Mouse (Mus musculus) lung, adult 2 months (tissue): ENCODE data around the gene Sorbs1. TPM values are rescaled to one million over a fixed set of nuclear protein-coding genes. Genes with fewer than 3 reads are reported as not detected.

Source experiments
- DNase-seq: peaks from one replicate; pipeline ENCODE4 v3.0.0; 2022
- H3K4me1 ChIP-seq: fragments of 200-500 bp; 2 replicates; pipeline ENCODE4 v1.6.1; 2011; ENCODE audit warnings: low read length; ENCODE audit not compliant: control insufficient read depth, insufficient read depth
- H3K4me3 ChIP-seq: fragments of 200-500 bp; replicated peaks from 2 replicates; pipeline ENCODE3; 2011; ENCODE audit warnings: low read depth, mild to moderate bottlenecking, control low read depth, low read length; ENCODE audit errors: extremely low read depth
- CTCF ChIP-seq: fragments of 200-500 bp; IDR thresholded peaks from 2 replicates; pipeline ENCODE4 v1.5.1; 2011; ENCODE audit warnings: mild to moderate bottlenecking, low read length, control low read depth; ENCODE audit not compliant: insufficient read depth
- POLR2A ChIP-seq: fragments of 200-500 bp; IDR thresholded peaks from 2 replicates; pipeline ENCODE4 v1.6.1; 2011; ENCODE audit warnings: low read depth, mild to moderate bottlenecking, control low read depth, low read length, borderline replicate concordance; ENCODE audit errors: extremely low read depth
- WGBS: fragments of 180-500 bp; shearing (Covaris S2); methylation state at CpG from one replicate; pipeline ENCODE4 v1.1.7; 2018; 5-methylcytosine and 5-hydroxymethylcytosine counted together
- polyA plus RNA-seq: library from polyadenylated mRNA; depleted of rRNA; stranded (reverse); fragments of >200 nt; gene quantifications from 2 replicates; pipeline ENCODE4 v1.2.3, GENCODE M21; 2012

The Sorbs1 gene
- polyA plus RNA-seq, 1 experiment, result 43.4 TPM

GRCm38 (mm10) chr19:40402155-40402963 is 111.2 kb downstream of the Sorbs1 start:
- TF ChIP-seq POLR2A (no peak), CTCF (no peak)
- Histone ChIP-seq H3K4me1 (peaks cover 10% of the 10 kb centered on the region), H3K4me3 (no peak overlapping the region)
- no peak for DNase-seq
- 35% methylated on average over 15 of the region's 15 CpGs for WGBS

DNA sequence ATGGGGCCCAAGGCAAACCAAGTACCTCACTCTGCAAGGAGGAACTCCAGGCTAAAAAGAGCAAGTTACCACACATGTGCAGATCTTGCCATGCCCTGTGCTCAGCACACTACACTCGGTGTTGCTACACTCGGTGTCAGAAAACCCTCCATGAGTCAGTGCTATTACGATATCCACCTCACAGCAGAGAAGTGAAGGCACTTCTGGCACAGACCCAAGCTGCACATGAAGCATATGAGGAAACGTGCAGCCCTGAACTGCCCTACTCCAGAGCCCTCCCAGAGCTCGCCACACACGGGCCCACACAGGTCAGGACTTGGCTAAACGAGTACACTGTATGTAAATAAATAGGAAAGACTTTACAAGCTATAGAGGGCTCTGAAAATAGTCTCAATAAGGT is 112.4 kb downstream of the Sorbs1 start:
- TF ChIP-seq POLR2A (no peak), CTCF (no peak)
- DNase-seq, result peak; percentile 36
- Histone ChIP-seq H3K4me1 (peaks cover 10% of the 10 kb centered on the region), H3K4me3 (no peak overlapping the region)
- 35% methylated on average over 7 of the region's 7 CpGs for WGBS

DNA sequence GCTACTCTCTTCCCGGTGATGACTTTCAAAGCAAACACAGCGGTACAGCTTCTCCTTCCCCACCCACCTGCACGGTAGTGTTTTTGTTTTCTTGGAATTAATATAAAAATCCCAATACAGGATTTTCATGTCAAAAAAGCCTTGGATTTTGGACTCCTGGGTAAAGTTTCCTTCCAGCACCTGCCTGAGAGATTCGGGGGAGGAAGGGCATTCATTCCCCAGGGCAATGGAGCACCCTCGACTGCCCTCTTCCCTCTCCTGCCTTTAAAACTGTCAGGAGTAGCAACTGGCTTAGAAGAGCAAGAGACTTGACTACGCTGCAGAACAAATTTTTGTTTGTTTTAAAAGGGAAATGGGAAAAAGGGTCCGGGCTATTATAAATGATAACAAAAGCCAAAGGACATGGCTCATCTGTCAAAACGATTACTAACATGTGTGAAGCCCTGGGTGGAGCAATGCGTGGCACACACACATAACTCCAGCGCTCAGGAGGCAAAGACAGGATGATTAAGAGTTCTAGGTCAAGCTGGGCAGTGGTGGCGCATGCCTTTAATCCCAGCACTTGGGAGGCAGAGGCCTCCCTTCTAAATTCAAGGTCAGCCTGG is 113.1 kb downstream of the Sorbs1 start:
- DNase-seq, result no peak
- no peak for TF ChIP-seq CTCF
- TF ChIP-seq POLR2A, result no peak
- H3K4me3 ChIP-seq, result no peak overlapping the region
- 63% methylated on average over 11 of the region's 11 CpGs for WGBS
- H3K4me1 ChIP-seq, result peaks cover 8% of the 10 kb centered on the region

- no peak for DNase-seq
- no peak overlapping the region for H3K4me3 ChIP-seq
- TF ChIP-seq POLR2A, result no peak
- no peak for TF ChIP-seq CTCF
- peaks cover 15% of the 10 kb centered on the region for H3K4me1 ChIP-seq
- WGBS, result 59% methylated on average over 14 of the region's 14 CpGs
Observed at GRCm38 (mm10) chr19:40395757-40396661, 117.6 kb downstream of the Sorbs1 start.

DNA sequence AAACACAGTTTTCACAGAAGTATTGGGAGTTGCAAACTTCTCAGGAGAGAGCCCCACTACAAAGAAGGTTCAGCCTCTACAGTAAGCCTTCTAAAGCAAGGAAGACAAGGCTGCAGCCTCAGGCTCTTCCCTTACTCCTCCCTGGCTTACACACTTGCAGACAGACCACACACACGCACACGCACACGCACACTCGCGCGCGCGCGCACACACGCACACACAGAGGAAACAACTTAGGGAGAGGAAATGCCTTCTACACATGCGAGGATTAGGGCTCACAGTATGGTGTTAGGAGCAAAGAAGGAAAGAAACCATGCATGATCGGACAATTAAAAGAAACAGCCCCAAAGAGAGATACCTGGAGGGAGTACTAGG is 118.3 kb downstream of the Sorbs1 start:
- DNase-seq, result no peak
- peaks cover 15% of the 10 kb centered on the region for H3K4me1 ChIP-seq
- 56% methylated on average over 12 of the region's 12 CpGs for WGBS
- peak overlapping the region; percentile 14 for H3K4me3 ChIP-seq
- no peak for TF ChIP-seq POLR2A
- TF ChIP-seq CTCF, result no peak

- 20% methylated on average over 10 of the region's 10 CpGs for WGBS
- Histone ChIP-seq H3K4me1 (peaks cover 15% of the 10 kb centered on the region), H3K4me3 (no peak overlapping the region)
- TF ChIP-seq CTCF, result no peak
- TF ChIP-seq POLR2A, result no peak
- DNase-seq, result no peak
Observed at GRCm38 (mm10) chr19:40394555-40395320, 118.8 kb downstream of the Sorbs1 start.

DNA sequence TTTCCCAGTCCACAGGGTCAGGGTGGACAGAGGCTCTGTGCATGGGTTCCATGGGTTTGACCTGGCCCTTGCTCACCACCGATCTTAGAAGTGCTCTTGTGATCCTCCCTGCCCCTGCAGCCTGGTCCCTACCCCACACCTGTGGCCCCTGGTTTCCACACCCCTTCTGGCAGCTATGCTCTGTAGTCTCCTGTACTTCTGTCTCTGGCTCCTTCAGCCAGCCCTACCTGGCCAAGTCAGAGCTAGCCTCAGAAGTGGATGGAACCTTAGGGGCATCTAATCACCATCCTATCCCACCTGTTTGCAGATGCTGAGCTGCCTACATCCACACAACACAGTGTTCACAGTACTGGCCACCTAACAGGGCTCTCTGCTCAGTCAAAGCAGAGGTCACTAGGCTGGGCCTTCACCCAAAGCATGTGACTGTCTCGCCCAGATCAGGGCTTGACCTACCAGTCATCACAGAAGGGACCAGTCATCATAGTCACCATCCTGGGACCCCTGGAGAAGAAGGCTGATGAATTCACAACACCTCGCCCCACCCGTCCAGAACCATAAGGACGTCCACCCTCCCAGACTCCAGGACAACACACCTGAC is 120.7 kb downstream of the Sorbs1 start:
- WGBS, result 91% methylated on average over 5 of the region's 5 CpGs
- no peak for DNase-seq
- Histone ChIP-seq H3K4me3 (no peak overlapping the region), H3K4me1 (peaks cover 15% of the 10 kb centered on the region)
- TF ChIP-seq CTCF, result no peak
- no peak for TF ChIP-seq POLR2A

- TF ChIP-seq CTCF (peak; percentile 99), POLR2A (no peak)
- 8% methylated on average over 6 of the region's 6 CpGs for WGBS
- DNase-seq, result peak; percentile 84
- H3K4me1 ChIP-seq, result peaks cover 15% of the 10 kb centered on the region
- no peak overlapping the region for H3K4me3 ChIP-seq
Observed at GRCm38 (mm10) chr19:40391469-40391868, 122.1 kb downstream of the Sorbs1 start.
